Mouse (Mus musculus) 3T3-L1 (cell line): ENCODE measurements around the gene Apex2.

Experiments used
- DNase-seq: peaks from one replicate; pipeline ENCODE4 v3.0.0-alpha.2; 2015; ENCODE audit warnings: low read depth, low spot score

Apex2 gene

GRCm38 (mm10) chrX:150589696-150590095, at the start of gene Apex2:
TSS of gene Apex2 (minus strand) at chrX:150589868.
- DNase-seq = no peak

DNA sequence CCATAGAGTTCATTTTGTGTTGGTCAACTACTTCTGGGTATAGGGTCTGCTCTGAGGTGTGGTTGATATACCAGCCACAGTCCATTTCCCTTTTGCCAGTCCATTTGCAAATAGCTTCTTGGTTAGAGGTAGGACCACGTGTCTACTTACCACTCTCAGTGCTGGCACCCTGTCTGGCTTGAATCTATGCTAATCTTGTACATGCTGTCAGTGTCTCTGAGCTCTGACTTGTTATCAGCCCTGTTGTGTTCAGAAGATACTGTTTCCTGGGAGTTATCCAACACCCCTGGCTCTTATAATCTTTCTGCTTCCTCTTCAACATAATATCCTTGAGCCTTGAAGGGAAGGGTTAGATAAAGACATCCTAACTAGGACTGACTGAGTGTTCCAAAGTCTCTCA, 46.8 kb upstream of the Apex2 start:
- DNase-seq = no peak

GRCm38 (mm10) chrX:150598882-150599281, 9.2 kb upstream of the Apex2 start:
- no peak for DNase-seq

GRCm38 (mm10) chrX:150595016-150595760, 5.5 kb upstream of the Apex2 start:
- no peak for DNase-seq

- DNase-seq = no peak
Measured at GRCm38 (mm10) chrX:150594176-150594575, 4.5 kb upstream of the Apex2 start.

GRCm38 (mm10) chrX:150593266-150594035, 3.8 kb upstream of the Apex2 start:
- DNase-seq = no peak

GRCm38 (mm10) chrX:150588023-150588764, 1.5 kb downstream of the Apex2 start, which contains the start of gene Pfkfb1:
TSS of gene Pfkfb1 (plus strand) at chrX:150588229.
- DNase-seq = peak; percentile 86

DNA sequence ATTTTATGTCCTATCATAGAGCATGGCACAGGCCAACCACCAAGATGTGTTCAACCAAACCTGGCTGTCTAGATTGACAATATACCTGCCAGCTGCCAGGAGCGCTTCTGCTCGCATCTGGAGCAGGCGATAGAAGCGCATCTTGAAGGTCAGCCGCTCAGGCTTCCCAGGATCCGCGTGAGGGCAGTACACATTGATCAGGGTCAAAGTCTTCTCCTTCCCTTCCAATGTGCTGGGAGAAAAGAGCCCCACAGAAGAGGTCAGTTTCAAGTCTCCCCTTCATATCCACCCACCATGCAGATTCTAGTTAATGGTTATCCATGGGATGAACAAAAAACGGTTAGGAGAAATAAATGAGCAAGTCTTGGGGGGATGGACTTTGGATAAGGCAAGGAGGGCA, 4.6 kb downstream of the Apex2 start:
- no peak for DNase-seq

GRCm38 (mm10) chrX:150581921-150582320, 7.7 kb downstream of the Apex2 start:
- no peak for DNase-seq

- no peak for DNase-seq
Measured at GRCm38 (mm10) chrX:150564644-150565357, 24.9 kb downstream of the Apex2 start.

DNA sequence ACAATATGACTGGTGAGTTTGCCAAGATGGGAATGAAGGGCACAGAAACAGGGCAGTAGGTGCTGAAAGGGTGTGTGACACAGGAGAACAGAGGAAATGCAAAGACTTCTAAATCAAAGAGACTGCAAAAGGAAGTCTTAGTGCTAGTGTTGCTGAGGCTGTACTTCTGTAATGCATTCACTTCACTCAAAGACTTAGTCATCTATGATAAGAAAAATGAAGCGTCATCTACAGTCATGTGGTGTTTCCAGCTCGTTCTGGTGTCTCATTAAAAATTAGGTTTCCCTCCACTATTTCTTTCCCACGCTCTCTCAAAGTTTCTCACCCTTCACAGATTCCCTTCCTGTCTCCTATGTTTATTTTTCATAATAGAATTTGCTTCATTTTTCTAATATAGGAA, 35.6 kb downstream of the Apex2 start:
- no peak for DNase-seq

DNA sequence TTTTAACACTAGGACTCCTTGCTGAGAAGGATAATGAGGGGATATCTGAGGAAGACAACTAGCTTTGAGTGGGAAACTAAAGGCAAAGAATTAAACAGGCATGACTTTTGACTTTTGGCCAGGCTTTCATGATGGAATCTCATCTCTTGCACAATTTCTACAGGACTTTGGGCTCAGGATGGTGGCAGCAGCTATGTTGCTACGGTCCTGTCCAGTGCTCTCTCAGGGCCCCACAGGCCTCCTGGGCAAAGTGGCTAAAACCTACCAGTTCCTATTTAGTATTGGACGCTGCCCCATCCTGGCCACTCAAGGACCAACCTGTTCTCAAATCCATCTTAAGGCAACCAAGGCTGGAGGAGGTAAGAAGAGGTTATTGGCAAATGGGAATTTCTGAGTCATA, 37.7 kb downstream of the Apex2 start:
- no peak for DNase-seq

DNA sequence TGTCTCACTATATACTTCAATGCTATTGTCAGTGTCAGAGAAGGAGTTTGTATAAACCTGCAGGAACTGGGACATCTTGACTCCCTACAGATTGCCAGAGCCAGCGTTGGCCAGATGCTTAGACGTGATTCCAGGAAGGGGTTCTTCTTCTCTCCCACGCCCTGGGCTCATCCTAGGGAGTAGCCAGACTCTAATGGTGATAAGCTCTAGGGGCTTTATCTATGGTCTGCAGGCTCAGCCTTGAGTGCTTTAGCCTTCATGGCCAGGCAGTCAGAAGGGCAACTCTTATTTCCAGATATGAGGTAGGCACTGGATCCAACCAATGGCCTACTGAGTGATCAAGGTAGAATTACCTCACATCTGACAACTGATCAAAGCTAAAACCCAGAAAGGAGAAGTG, 40.0 kb downstream of the Apex2 start:
- DNase-seq = no peak

DNA sequence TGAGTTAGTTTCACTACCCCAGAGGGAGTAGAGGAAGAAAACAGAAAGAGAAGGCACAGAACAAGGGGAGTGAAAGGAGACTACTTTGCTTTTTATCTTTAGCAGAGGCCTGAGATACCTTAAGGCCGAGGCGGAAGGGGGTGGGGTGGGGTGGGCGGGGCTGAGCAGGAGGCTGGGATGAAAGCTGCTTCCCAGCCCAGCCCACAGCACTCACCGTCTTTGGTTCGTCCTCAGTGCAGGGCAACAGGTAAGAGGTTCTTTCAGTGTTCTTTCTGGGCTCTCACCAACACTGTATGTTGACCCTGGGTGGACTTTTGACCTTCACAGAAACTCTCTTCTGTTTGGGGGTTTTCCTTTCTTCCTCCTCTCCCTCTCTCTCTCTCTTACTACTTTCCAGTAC, 42.4 kb downstream of the Apex2 start, which contains the start of gene Alas2:
TSS of gene Alas2 (plus strand) at position 137 of the 400 bp plus-strand sequence.
- no peak for DNase-seq

DNA sequence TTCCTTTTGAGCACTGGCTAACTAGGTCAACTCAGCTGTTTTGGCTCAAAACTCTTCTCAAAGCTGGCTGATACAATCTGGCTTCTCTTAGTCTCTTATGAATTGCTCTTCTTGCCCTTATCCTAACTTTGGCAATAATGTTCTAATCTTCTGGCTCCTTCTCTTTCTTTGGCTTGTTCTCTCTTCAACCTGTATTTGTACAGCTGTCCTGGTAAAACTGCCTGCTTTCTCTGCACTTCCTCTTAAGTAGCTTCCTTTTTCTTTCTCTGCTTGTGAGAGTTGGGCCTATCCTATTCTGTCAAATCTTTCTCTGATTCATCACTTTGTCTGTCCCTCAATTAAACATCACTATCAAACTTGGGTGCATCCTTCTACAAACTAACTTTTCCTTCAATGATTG, 48.0 kb downstream of the Apex2 start:
- no peak for DNase-seq

- DNase-seq = no peak
Measured at GRCm38 (mm10) chrX:150540111-150540510, 49.6 kb downstream of the Apex2 start.

DNA sequence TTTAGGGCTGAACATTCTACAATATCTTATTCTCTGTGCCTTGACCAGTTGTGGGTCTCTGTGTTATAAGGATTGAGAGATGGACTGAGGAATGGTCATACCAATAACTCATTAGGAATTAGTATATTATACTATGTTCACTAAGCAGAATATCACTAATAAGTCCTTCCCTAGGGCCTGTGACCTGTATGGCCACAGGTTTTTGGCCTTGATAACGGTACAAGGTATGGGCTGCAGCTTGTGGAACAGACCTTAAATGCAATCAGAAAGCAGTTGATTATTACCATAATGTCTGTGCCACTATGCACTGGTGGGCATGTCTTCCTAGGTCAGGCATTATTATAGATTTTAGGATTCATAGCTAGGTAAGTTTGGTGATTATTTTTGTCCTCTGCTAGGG, 73.2 kb downstream of the Apex2 start:
- DNase-seq = no peak

DNA sequence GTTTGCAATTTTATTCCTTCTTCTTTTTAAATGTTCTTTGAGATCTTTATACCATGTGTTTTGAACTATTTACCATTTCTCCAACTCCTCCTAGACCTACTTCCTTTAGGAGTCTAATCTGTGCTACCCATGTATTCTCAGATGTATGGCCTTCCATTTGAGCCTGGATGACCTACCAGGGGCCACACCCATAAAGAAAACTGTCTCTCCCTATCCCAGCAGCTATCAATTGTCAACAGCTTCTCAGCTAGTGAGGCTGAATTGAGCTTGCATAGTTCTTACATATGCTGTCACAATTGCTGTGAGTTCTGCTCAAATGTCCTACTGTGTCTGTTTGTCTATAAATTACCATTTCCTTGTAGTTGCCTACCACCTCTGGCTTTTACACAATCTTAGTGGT, 73.7 kb downstream of the Apex2 start:
- DNase-seq = no peak

DNA sequence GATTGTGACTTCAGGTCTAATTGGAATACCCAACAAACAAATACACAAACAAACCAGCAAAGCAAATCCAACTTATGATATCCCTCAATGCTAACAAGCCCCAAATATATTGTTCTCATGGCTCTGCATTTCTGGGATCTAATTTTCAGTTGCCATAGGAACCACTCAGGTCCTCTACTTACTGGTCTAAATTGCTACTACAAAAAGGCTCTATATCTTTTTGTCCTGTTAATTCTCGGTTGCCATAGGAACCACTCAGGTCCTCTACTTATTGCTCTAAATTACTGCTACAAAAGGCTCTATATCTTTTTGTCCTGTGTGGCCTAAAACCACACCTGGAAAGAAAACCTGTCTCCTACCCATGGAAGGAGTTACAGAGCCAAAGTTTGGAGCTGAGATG, 75.5 kb downstream of the Apex2 start:
- DNase-seq = no peak

DNA sequence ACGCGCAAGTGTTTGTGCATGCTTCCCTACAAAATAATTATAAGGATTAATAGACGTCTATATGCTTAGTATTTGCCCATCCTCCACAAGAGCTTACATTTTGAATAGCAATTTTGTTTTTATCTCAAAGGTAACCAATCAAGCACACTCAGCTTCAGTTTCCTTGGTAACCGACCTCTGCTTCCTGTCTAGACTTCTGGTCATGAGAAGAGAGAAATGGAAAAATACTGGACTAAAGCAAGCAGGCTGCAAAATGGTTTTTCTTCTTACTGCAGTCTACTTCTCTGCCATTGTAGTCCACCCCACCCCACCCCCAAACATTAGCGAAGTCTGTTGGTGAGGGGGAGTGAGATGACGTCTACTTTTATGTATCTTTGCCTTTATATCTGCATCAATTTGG, 78.4 kb downstream of the Apex2 start:
- DNase-seq = peak; percentile 31

DNA sequence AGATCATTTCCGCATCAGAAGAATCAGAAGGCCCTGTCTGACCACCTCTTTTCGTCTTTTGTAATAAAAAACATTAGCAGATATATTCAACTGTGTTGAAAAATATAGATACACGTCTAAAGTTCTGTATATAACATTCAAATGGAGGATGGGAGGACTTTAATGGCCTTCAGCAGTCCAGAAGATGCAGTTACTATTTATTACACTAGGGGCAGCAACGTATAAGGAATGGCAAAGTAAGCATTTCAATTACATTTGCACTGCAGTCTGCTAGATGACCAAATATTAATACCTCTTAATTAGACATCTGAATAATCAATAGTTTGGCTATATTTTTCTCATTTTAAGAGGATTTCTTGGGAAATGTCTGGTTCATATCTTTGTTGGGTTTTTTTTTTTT, 79.0 kb downstream of the Apex2 start:
- peak; percentile 74 for DNase-seq

- no peak for DNase-seq
Measured at GRCm38 (mm10) chrX:150508696-150509095, 81.0 kb downstream of the Apex2 start.
